Mouse (Mus musculus): ENCODE results near the gene Rora.

Rora gene

DNA sequence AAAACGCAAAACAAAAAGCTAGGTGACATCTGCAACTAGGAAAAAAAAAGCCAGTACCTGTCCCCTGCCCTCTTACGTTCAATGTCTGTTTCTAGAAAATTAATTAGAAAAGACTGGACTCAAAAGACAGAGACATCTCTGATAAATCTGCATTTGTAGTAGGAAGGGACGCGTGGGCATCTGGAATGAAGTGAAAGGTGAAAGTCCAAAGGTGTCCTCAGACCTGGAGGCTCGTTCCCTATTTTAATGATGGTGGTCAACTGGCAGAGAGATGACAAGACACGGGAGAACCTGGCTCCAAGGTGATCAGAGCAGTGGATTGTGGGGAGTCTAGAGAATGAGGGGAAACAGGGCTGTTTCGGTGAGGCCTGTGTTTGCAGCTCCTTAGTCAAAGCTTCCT, 674.0 kb downstream of the Rora start:
- DNase-seq (ENCODE audit: low read depth in 2 of 2, low spot score in 2 of 2) = no peak

DNA sequence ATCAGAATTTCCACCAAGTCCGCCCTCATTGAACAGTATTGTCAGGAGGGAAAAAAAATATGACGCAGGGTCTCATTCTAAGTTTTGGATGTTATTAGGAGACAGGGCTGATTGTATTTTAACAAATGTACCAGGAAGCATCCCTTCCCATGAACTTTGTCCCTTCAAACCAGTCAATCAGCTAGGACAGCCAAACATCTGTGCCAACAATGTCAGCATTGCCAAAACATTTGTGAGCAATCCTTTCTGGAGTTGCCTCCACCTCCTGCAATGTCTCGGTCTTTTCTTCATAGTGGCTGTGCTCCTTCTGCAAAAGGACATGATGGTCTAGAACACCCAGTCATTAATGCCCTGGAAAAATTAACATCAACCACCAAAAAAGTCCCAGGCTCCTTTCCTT, 678.2 kb downstream of the Rora start:
- DNase-seq (ENCODE audit: low read depth in 2 of 2, low spot score in 2 of 2) = no peak

DNA sequence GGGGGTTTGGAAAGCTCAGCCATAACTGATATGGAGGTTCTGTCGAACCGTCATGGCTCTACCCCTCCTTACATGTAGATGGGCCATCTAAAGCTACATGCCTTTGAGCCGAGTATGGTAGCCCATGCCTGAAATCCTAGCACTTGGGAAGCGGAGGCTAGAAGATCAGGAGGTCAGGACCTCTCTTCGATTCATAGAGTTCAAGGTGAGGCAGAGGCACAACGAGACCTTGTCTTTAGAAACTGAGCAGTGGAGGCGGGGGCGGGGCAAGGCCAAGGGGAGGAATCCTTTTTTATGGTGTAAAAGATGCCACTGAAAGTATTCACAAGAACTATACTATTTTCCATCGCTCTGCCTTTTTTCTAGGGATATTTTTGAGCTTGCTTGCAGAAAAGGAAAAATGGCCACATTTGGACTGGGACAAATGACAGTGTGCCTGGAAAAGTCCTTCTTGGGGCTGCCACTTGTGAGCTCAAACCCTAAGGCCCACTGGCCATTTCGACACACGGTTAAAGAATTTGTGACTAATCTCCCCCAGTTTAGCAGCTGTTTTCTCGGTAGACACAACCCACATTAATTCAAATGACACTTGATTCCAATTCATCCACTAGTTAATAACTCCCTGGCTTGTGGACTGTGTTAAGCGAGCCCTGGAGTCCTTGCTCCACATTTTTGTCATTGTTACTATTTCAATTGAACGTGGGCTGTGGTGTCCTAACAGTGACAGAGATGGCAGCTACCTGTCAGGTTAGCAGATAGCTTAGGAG, 679.4 kb downstream of the Rora start:
- DNase-seq (ENCODE audit: low read depth in 2 of 2, low spot score in 2 of 2) = no peak

DNA sequence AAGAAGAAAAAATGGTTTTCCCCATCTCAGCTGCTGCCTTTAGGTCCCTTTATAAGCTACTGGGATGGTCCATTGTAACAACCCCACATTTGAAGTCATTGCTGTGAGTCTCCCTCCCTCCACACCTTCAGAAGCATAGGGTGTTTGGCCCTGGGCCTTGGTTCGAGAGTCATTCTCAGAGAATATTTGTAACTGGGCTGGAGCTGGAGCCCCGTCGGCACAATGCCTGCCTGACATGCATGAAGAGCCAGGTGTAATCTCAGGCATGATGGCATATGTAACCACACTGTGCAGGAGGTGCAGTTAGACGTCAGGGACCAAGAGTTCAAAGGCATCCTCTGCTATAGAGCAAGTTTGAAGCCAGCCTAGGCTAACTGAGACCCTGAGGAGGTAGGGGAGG, 680.1 kb downstream of the Rora start:
- DNase-seq (ENCODE audit: low read depth in 2 of 2, low spot score in 2 of 2) = no peak

DNA sequence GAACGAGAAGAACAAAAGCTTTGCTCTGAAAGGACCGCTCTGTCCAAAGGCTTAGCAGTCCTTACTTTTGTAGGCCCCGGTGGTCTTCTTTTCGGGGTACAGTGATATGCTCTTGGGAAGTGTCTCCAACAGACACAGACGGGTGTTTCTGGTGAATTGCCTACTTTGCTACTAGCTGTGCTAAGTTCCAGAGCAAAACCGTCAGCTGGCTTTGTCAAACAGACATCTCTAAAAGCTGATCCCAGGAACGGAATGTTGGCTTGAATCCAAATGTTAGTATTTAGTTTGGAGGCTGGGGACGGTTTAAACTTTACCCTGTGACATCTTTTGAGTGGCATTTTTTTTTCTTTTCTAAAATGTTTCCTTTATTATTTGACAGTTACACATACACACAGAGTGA, 680.5 kb downstream of the Rora start:
- no peak for DNase-seq (ENCODE audit: low read depth in 2 of 2, low spot score in 2 of 2)

DNA sequence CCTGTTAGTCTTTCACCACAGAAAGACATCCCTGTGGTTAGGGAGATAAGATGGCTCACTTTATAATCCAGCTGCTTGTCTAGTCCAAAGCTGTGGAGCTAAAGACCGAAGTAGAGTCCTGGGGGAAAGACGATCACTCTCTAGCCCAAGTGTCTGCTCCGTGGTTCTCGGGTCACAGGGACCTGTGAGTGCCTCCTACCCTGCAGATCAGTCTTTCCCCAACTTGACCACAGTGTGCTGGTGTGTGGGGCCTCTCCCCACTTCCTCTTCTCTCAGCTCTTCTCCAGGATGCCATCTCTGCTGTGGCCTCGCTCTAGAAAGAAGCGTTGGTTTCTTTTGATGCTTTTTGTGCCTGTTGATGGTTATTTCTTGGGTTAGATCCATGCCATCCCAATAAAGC, 682.5 kb downstream of the Rora start:
- DNase-seq (ENCODE audit: low read depth in 2 of 2, low spot score in 2 of 2) = peak; percentile 12 to 15

DNA sequence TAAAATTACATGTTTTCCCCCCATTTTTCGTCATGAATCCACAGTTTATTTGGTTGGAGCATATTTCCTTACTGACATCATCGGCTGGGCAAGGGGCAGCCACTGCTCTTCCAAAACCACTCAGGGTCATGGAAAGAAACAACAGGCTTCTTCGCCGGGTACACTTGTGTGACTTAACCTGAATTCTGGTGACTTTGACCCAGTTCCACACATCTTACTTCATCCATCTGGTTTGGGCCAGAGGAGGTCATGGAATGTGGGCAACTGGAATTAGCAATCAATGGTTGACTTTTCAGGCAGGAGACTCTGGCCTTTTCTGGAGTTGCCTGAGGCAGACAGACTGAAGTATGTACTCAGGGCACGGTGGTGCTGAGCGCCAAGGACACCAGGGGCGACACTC, 685.6 kb downstream of the Rora start:
- no peak for DNase-seq (ENCODE audit: low read depth in 2 of 2, low spot score in 2 of 2)

DNA sequence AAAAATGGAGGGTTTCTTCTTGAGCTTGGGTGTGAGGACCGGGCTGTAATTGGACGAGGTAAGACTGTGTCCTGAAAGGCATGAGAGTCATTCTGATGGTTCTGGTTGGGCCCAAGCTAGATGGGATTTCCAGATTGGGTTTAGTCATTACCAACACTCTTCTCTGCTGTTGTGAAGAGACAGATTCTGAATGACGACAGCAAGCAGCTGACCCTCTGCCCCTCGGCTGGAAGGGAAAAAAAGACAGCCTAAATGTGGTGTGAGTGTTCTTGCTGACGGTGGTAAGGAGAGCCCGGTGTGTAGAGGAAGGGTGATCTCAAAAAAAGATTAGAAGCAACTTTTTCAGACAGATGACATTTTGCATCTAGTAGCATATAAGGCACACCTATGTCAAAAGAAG, 686.2 kb downstream of the Rora start:
- no peak for DNase-seq (ENCODE audit: low read depth in 2 of 2, low spot score in 2 of 2)

DNA sequence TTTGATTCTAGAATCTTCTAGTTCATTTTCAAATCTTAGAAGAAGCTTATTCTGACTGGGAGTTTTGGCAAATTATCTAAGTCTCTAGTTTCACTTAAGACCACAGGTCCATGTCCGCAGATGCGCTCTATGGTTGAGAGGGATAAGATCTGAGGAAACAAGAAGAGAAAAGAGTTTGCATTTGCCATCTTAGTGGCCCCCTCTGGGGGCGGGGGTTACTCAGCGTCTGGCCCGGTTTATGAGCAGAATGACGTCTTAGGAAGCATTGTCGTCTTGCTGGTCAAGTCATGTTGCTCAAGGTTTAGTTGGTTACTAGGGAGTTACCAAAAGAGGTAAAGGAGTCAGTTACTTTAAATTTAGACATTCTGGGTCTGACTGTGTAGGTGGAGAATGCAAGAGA, 686.8 kb downstream of the Rora start:
- DNase-seq (ENCODE audit: low read depth in 2 of 2, low spot score in 2 of 2) = no peak

DNA sequence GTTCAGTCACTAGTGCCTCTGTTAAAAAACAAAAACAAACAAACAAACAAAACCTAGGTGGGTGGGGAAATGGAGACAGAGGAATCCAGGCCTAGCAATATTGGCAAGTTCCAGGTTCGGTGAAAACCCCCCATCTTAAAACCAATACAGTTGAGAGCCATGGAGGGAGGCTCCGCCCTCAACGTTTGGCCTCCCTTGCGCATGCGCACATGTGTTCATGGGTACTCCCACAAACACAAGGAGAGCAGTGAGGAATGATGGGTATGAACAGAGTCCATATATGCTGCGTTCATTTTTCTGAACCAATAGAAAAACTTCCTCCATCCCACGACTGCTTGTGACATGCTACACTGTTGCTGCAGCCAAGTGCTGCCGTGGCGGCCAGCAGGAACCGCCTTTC, 690.3 kb downstream of the Rora start:
- no peak for DNase-seq (ENCODE audit: low read depth in 2 of 2, low spot score in 2 of 2)

DNA sequence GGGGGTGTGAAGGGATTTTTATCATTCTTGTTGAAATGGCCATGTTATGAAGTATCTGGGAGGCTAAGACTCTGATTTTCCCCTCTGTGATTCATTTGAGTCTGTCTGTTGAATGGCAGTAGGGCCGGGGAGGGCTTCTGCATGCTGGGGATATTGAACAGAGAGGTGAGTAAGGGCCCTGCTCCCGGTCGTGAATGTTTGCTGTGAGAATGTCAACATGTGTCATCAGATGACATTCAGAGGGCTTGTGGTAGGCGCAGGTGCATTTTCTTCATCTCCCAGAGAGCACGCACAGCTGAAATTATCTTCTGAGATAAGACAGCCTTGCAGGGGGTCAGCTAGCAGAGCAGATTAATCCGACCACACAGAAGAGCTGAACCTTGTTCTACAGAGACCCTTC, 692.0 kb downstream of the Rora start:
- no peak for DNase-seq (ENCODE audit: low read depth in 2 of 2, low spot score in 2 of 2)

DNA sequence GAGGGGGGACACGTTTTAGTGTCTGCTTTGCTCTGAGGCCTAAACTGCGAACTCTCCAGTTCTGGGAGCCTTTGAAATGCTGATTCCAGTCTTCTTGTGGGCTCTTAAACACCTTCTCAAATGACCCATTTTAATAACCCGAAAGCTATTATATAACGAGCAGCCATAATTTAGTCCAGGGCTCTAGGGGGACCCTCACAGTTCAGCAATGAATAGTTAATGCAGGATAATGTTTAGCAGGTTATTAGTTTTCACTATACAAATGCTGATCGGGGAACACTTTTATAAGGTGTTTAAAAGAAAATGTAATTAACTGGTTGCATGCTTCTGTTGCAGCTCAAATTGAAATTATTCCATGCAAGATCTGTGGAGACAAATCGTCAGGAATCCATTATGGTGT, 694.2 kb downstream of the Rora start:
- no peak for DNase-seq (ENCODE audit: low read depth in 2 of 2, low spot score in 2 of 2)

DNA sequence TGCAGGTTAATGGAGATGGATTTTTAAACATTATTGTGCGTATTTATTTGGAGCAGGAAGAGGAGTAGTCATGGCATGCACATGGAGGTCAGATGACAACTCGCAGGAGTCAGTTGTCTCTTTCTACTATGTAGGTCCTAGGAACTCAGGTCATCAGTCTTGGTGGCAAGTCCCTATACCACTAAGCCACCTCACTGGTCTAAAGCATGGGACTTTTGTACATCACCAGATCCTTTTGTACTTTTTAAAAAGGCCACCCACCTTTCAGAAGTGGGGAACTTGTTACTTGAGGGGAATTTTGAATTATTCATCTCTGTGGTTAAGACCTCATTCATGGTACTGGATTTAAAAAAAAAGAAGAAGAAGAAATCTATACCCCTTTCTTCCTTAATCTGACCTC, 696.0 kb downstream of the Rora start:
- no peak for DNase-seq (ENCODE audit: low read depth in 2 of 2, low spot score in 2 of 2)

DNA sequence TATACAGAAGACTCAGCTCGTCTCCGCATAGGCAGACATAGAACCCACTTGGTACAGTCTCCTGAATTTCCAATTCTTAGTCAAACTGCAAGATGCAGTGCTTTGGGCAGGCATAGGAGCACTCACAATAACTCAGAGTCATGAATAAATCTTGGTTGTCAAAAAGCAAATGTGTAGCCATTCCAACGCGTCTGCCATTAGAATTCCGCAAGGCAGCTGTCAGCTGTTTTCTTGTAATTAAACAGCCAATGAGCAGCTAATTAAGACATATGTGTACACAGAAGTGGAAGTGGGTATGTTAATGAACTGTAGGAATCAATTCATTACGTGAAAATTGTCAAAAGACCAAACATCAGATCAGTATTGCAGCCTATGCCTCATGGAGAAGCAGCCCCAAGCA, 700.6 kb downstream of the Rora start:
- no peak for DNase-seq (ENCODE audit: low read depth in 2 of 2, low spot score in 2 of 2)

DNA sequence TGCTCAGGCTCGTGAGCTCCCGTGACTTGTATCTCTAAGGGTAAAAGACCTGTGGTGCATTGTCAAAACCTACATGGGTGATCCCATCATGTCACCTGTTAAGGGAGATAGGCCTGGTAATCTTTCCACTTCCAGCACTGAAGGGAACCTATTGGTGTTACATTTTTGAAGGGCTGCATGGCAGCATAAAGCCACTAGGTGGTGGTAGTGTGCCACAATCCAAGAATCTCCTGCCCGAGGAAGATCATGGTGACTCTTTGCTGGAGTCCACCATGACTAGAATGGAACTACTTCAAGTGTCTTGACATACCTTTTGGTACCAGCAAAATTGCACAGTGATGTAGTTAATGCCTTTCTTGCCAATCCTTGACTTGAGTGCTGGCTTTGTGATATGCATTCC, 704.2 kb downstream of the Rora start:
- DNase-seq (ENCODE audit: low read depth in 2 of 2, low spot score in 2 of 2) = peak; percentile 32 to 49

DNA sequence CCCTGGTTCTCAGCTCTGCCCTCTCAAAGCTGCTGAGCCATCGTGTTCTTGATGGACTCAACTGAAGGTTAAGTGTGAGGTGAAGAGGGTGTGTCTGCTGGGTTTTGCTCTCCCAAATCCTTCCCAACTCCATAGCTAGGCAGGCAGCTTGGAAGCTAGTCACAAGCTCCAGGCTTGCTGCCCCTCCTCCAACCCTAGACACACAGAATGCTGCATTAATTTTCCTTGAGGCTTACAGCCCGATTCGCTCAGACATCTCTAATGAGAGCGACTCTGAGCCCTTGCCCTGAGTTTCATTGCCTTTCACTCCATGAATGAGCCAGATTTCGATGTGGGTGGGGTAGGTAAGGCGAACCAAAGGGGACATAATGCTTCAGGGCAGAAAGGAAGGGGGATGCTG, 705.2 kb downstream of the Rora start:
- DNase-seq (ENCODE audit: low read depth in 2 of 2, low spot score in 2 of 2) = no peak

DNA sequence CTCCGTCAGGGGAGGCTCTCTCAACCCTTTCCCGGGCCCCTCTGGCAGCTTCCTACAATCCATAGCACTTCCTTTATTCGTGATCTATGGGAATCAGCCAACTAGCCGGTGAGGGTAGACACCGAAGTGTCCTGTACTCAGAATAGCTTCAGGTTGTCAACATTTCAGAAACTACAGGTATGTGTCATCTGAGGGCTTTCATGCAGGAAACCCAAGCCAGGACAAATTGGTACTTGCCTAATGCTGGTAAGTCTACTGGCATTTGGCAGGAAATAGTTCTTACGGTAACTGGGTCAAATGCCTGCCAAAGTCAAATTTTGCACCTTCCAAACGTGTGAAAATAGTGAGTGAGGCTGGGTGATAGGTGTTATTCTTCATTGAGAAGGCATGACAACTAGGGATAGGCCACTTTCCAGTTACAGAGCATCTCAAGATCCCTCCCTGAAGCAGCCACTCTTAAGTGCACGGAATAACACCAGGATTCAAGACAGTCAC, 708.4 kb downstream of the Rora start:
- DNase-seq (ENCODE audit: low read depth in 2 of 2, low spot score in 2 of 2) = no peak

DNA sequence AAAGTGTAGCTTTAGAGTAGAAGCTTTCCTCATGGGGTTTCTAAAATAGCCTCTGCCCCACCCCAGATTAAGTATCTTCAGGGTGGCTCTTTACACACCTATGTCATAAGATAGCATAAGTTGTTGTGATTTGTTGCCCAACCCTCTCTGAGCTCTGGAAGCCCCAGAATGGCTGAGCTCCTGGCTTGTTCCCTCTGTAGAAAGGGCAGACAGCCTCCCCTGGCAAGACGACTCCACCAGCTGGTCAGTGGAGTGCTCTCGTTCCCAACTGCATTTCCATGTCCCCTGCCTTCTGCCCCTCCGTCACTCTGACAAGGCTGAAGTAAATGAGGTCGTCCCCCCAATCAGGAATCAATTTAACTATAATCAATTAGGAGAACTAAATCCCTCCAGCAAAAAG, 709.2 kb downstream of the Rora start:
- DNase-seq (ENCODE audit: low read depth in 2 of 2, low spot score in 2 of 2) = no peak

DNA sequence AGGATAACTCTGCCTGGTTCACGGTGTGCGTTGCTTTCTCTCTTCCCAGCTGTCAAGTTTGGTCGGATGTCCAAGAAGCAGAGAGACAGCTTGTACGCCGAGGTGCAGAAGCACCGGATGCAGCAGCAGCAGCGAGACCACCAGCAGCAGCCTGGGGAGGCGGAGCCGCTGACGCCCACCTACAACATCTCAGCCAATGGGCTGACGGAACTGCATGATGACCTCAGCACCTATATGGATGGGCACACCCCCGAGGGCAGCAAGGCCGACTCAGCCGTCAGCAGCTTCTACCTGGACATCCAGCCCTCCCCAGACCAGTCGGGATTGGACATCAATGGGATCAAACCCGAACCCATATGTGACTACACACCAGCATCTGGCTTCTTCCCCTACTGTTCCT, 710.5 kb downstream of the Rora start:
- DNase-seq (ENCODE audit: low read depth in 2 of 2, low spot score in 2 of 2) = no peak

DNA sequence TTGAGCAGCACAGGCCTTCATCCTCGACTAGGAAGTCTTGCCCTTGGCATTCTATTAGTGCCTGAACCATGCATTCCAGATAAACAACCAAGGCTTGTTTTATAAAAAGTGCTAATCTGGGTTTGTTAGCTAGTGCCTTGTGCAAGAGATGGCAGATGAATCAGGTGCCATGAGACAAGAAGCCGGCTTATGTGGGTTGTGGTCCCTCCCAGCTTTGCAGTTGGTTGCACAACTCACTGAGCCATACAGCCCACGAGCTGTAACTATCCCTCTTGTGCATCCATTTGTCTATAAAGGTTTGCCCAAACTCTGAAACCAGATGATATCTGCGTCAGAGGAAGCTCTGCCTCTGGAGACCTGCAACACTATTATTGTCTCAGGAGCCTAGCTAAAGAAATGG, 713.5 kb downstream of the Rora start:
- no peak for DNase-seq (ENCODE audit: low read depth in 2 of 2, low spot score in 2 of 2)

DNA sequence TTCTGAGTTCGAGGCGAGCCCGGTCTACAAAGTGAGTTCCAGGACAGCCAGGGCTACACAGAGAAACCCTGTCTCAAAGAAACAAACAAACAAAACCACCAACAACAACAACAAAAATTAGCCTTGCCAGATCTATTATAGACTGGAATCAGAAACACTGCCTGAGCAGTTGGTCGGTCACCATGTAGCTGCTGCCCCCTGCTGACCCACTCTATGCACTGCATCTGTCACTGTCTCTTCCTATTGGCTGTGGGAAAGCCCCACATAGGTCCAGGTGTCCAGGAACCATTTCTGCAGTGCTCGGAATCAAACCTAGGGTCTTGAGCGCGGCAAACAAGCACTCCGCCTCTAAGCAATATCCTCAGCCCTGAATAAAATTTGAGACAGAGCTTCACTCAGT, 714.5 kb downstream of the Rora start:
- peak; percentile 18 to 50 for DNase-seq (ENCODE audit: low read depth in 2 of 2, low spot score in 2 of 2)

DNA sequence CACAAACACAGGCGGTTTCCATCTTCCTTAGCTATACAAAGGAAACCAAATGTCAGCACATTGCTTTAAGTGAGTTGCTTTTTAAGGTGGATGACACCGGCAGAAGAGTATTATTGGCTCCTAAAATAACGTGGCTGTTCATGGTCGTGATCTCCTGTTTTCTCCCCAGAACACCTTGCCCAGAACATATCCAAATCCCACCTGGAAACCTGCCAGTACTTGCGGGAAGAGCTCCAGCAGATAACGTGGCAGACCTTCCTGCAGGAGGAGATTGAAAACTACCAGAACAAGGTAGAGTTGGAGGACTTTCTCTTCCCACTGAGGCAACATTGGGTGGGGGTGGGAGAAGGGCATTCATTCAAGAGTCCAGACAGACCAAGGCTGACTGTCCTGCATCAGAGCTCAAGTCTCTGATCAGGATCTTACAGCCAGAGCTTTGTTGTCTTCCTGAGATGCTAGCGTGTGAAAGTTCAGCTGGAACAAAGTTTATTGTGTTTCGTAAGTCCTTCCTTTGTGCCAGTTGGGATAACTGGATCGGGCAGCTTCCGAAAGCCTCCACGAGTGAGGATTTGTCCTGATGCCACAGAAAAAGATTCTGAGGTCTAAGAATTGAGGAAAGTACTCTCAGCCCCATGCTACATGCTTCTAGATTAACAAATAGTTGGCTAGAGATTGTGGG, 717.6 kb downstream of the Rora start:
- DNase-seq (ENCODE audit: low read depth in 2 of 2, low spot score in 2 of 2) = no peak

DNA sequence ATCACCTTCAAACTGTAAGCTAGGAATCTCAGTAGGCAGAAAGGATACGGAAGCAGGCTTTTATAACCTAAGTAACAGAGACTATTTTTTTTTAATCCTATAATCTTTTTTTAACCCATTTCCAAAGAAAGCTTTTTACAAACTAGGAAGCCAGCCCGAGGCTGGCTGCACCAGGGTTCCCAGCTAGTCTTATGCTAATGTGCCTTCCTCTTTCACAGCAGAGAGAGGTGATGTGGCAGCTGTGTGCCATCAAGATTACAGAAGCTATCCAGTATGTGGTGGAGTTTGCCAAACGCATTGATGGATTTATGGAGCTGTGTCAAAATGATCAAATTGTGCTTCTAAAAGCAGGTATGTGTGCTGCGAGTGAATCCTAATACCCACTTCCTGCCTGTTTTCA, 719.3 kb downstream of the Rora start:
- DNase-seq (ENCODE audit: low read depth in 2 of 2, low spot score in 2 of 2) = no peak
